ENCODE assay signal across 9 mouse cellular contexts in genomic region chr8:83662421-83662826, GRCm38 (mm10). TPM values are rescaled to one million over a fixed set of nuclear protein-coding genes. Genes with fewer than 3 reads are reported as not detected.
DNase-seq lines count a peak whose midpoint lies in the region; ATAC-seq and TF ChIP-seq lines count a peak whose summit lies in the region.
"Had no signal": no experiment of that assay in that cellular context is flagged by ENCODE, and none has a peak within 500 bp of the region (broad histone marks: within the 10 kb centered on the region; RNA-seq: fewer than 3 reads in every experiment).

No protein-coding gene starts in this region.

- H3K9ac ChIP-seq in MEL (ENCODE audit: control insufficient read depth, low read depth, low read length, poor library complexity, severe bottlenecking): no peak overlapping the region; the same call in 1 of the 2 replicates
- peak overlapping the region; percentile 48 for H3K9ac ChIP-seq in lung, embryonic 16.5 days (ENCODE audit: low read length)

- no peaks in the 10 kb centered on the region for H3K36me3 ChIP-seq in MEL (ENCODE audit: control insufficient read depth in 1 of 2, insufficient read depth in 2 of 2, low read length in 2 of 2)
- peaks cover 11% of the 10 kb centered on the region for H3K36me3 ChIP-seq in lung, embryonic 16.5 days (ENCODE audit: control insufficient read depth, insufficient read depth, low read length)

- peak; percentile 85 for TF ChIP-seq RAD21 in MEL (IDR thresholded peaks at IDR 0.05; ENCODE audit: low read depth, low read length)

- peaks cover 0 to 5% of the 10 kb centered on the region in 2 experiments; a peak in 1 of 4 replicates for H3K4me1 ChIP-seq in MEL (ENCODE audit: control insufficient read depth in 1 of 2, insufficient read depth in 2 of 2, low read length in 2 of 2)
- H3K4me1 ChIP-seq in cerebellum, adult 2 months (ENCODE audit: control insufficient read depth, insufficient read depth, low read length): 0 out of 2 replicates have a peak, but pooled peaks cover 3% of the 10 kb centered on the region
- peaks cover 62% of the 10 kb centered on the region for H3K4me1 ChIP-seq in lung, embryonic 16.5 days (replicated peaks; ENCODE audit: control insufficient read depth, insufficient read depth, low read length)

- peak; percentile 62 to 79 for ATAC-seq in hematopoietic stem cell, adult 5-6 weeks (replicated peaks in 1 of 2; ENCODE audit: insufficient read depth in 1 of 2, low FRiP score in 2 of 2, low TSS enrichment in 1 of 2, low read depth in 1 of 2, poor library complexity in 2 of 2, severe bottlenecking in 2 of 2)
- ATAC-seq in lung, embryonic 16.5 days (ENCODE audit: low read depth): peak; percentile 79

- no peak overlapping the region for H3K27ac ChIP-seq in MEL (ENCODE audit: control insufficient read depth, low read depth, low read length)
- no peak overlapping the region for H3K27ac ChIP-seq in cerebellum, adult 2 months (ENCODE audit: insufficient read depth, low read length)
- H3K27ac ChIP-seq in lung, embryonic 16.5 days (ENCODE audit: low read length): peak overlapping the region; percentile 90

- peak in 1 of 2 experiments; percentile 20; a peak in 1 of 4 replicates for TF ChIP-seq EP300 in MEL (IDR thresholded peaks at IDR 0.05; ENCODE audit: low read depth in 1 of 2, low read length in 2 of 2)

- peak overlapping the region; percentile 28 for H3K4me2 ChIP-seq in lung, embryonic 16.5 days (ENCODE audit: low read depth, low read length)

- peak; percentile 94 for DNase-seq in MEL (ENCODE audit: low read depth, low spot score)
- peak; percentile 76 to 88 for DNase-seq in cerebellum, adult 2 months
- DNase-seq in forelimb bud, embryonic 11.5 days (ENCODE audit: low read depth, low spot score): peak; percentile 84
- DNase-seq in layer of hippocampus, adult 9-10 months (ENCODE audit: low spot score): peak; percentile 90
- DNase-seq in ovary, postnatal 14 days (ENCODE audit: low spot score): peak; percentile 89
- peak; percentile 91 for DNase-seq in thymus, postnatal 14 days

- no peak overlapping the region for H3K4me3 ChIP-seq in MEL (ENCODE audit: control insufficient read depth in 1 of 2, insufficient read depth in 1 of 2, low read depth in 2 of 2, low read length in 2 of 2)
- H3K4me3 ChIP-seq in cerebellum, adult 2 months (replicated peaks; ENCODE audit: insufficient read depth, low read depth, low read length): no peak overlapping the region
- H3K4me3 ChIP-seq in lung, embryonic 16.5 days (ENCODE audit: low read length): no peak overlapping the region
- H3K4me3 ChIP-seq: myocyte had no signal

- TF ChIP-seq POLR2A in MEL (IDR thresholded peaks at IDR 0.05; ENCODE audit: control insufficient read depth in 1 of 2, insufficient read depth in 1 of 2, low read depth in 1 of 2, low read length in 2 of 2, poor library complexity in 1 of 2): no peak
- TF ChIP-seq POLR2A in cerebellum, adult 2 months (IDR thresholded peaks at IDR 0.05; ENCODE audit: borderline replicate concordance, insufficient read depth, low read length): no peak

- no peaks in the 10 kb centered on the region for H3K27me3 ChIP-seq in MEL (ENCODE audit: control insufficient read depth in 1 of 2, insufficient read depth in 2 of 2, low read length in 2 of 2)
- no peaks in the 10 kb centered on the region for H3K27me3 ChIP-seq in cerebellum, adult 2 months (ENCODE audit: control insufficient read depth, insufficient read depth, low read length)
- H3K27me3 ChIP-seq in lung, embryonic 16.5 days (ENCODE audit: control insufficient read depth, insufficient read depth, low read depth, low read length): no peaks in the 10 kb centered on the region

- no peaks in the 10 kb centered on the region for H3K79me2 ChIP-seq in MEL (ENCODE audit: control insufficient read depth, insufficient read depth, low read length, poor library complexity)

- WGBS in cerebellum, adult 2 months: 11% methylated on average over 4 of the region's 4 CpGs
- WGBS in lung, embryonic 16.5 days: 2% methylated on average over 4 of the region's 4 CpGs

- H3K9me3 ChIP-seq in MEL (replicated peaks; ENCODE audit: insufficient read depth, low read length): no peaks in the 10 kb centered on the region
- H3K9me3 ChIP-seq in lung, embryonic 16.5 days (ENCODE audit: control insufficient read depth, low read length): no peaks in the 10 kb centered on the region

- TF ChIP-seq CTCF in MEL (IDR thresholded peaks at IDR 0.05 in 2 of 3, conservative IDR thresholded peaks at IDR 0.05 in 1 of 3; ENCODE audit: control insufficient read depth in 1 of 3, insufficient read depth in 1 of 3, low read depth in 2 of 3, low read length in 3 of 3, poor library complexity in 1 of 3, severe bottlenecking in 1 of 3): peak; percentile 94 to 96 (median 95)
- peak; percentile 87 for TF ChIP-seq CTCF in cerebellum, adult 2 months (IDR thresholded peaks at IDR 0.05; ENCODE audit: borderline replicate concordance, insufficient read depth, low read depth, low read length)

TF ChIP-seq in MEL, 35 proteins besides CTCF, POLR2A, EP300 and RAD21:
- TF ChIP-seq BHLHE40 (IDR thresholded peaks at IDR 0.05; ENCODE audit: borderline replicate concordance, low read depth, low read length) (0 out of 2 replicates have a peak, but pooled peaks have one; percentile 26), MAZ (IDR thresholded peaks at IDR 0.05; ENCODE audit: low read depth, low read length) (peak; percentile 92), ZC3H11A (IDR thresholded peaks at IDR 0.05; ENCODE audit: low read depth, low read length) (peak; percentile 61), TBP (IDR thresholded peaks at IDR 0.05; ENCODE audit: low read depth, low read length) (0 out of 2 replicates have a peak, but pooled peaks have one; percentile 21), MYC (IDR thresholded peaks at IDR 0.05; ENCODE audit: low read depth, low read length) (no peak), CHD1 (IDR thresholded peaks at IDR 0.05; ENCODE audit: low read depth, low read length) (no peak), SIN3A (IDR thresholded peaks at IDR 0.05; ENCODE audit: low read length) (peak; percentile 63), JUND (IDR thresholded peaks at IDR 0.05; ENCODE audit: low read depth, low read length) (no peak), USF1 (IDR thresholded peaks at IDR 0.05; ENCODE audit: low read depth, low read length) (no peak), MYB (IDR thresholded peaks at IDR 0.05; ENCODE audit: low read depth, low read length) (no peak), SMC3 (IDR thresholded peaks at IDR 0.05; ENCODE audit: low read depth, low read length) (peak; percentile 75), ZMIZ1 (IDR thresholded peaks at IDR 0.05; ENCODE audit: low read depth, low read length) (no peak), RCOR1 (IDR thresholded peaks at IDR 0.05; ENCODE audit: low read depth, low read length) (no peak), TCF12 (IDR thresholded peaks at IDR 0.05; ENCODE audit: low read depth, low read length) (0 out of 2 replicates have a peak, but pooled peaks have one; percentile 17), ETS1 (IDR thresholded peaks at IDR 0.05; ENCODE audit: low read depth, low read length) (0 out of 2 replicates have a peak, but pooled peaks have one; percentile 31), HCFC1 (IDR thresholded peaks at IDR 0.05; ENCODE audit: low read depth, low read length) (peak; percentile 48; the same call in 1 of the 2 replicates), CHD2 (IDR thresholded peaks at IDR 0.05; ENCODE audit: low read length) (no peak), MXI1 (IDR thresholded peaks at IDR 0.05; ENCODE audit: low read depth, low read length) (peak; percentile 45; the same call in 1 of the 2 replicates)

RNA-seq across cellular contexts. Expression of gene Ptger1, which starts 4.1 kb away (rescaled TPM):
- total RNA-seq in MEL (2012; rRNA removed): 2.6 and 4.0 TPM in 2 replicates
- 1 to 10 TPM in 1 of 2 experiments, not detected in 1; 3.1 TPM for polyA plus RNA-seq in MEL (2012; ENCODE audit: insufficient read depth in 1 of 2, insufficient read length in 2 of 2, low read depth in 1 of 2, low replicate concordance in 2 of 2, missing spikeins in 1 of 2)
- polyA plus RNA-seq in cerebellum, adult 2 months (2012; rRNA removed): 0.76 and 0.77 TPM in 2 replicates
- total RNA-seq in hematopoietic stem cell, adult 5-6 weeks (2017): 0.79 and 0.94 TPM in 2 replicates
- 1.4 TPM in 2 replicates for polyA plus RNA-seq in lung, embryonic 16.5 days (2015; fragmentation: Nextera tagmentation; extraction: Ambion mirVana)

RNA-seq across cellular contexts. Expression of gene Gipc1, which starts 9.9 kb away (rescaled TPM):
- total RNA-seq in MEL (2012; rRNA removed): 34.3 and 38.6 TPM in 2 replicates
- 10 to 100 TPM in 1 of 2 experiments, not detected in 1; 70.7 TPM for polyA plus RNA-seq in MEL (2012; ENCODE audit: insufficient read depth in 1 of 2, insufficient read length in 2 of 2, low read depth in 1 of 2, low replicate concordance in 2 of 2, missing spikeins in 1 of 2)
- polyA plus RNA-seq in cerebellum, adult 2 months (2012; rRNA removed): 51.3 and 51.7 TPM in 2 replicates
- total RNA-seq in hematopoietic stem cell, adult 5-6 weeks (2017): 4.6 and 13.5 TPM in 2 replicates
- polyA plus RNA-seq in lung, embryonic 16.5 days (2015; fragmentation: Nextera tagmentation; extraction: Ambion mirVana): 178 and 190 TPM in 2 replicates

RNA-seq across cellular contexts. Expression of gene Pkn1, which starts 36.6 kb away (rescaled TPM):
- total RNA-seq in MEL (2012; rRNA removed): 33.5 and 37.8 TPM in 2 replicates
- 10 to 100 TPM; 41.2 to 73.2 TPM for polyA plus RNA-seq in MEL (2012; ENCODE audit: insufficient read depth in 1 of 2, insufficient read length in 2 of 2, low read depth in 1 of 2, low replicate concordance in 2 of 2, missing spikeins in 1 of 2)
- polyA plus RNA-seq in cerebellum, adult 2 months (2012; rRNA removed): 59.8 and 62.7 TPM in 2 replicates
- 67.6 and 83.1 TPM in 2 replicates for total RNA-seq in hematopoietic stem cell, adult 5-6 weeks (2017)
- polyA plus RNA-seq in lung, embryonic 16.5 days (2015; fragmentation: Nextera tagmentation; extraction: Ambion mirVana): 27.2 and 31.8 TPM in 2 replicates

RNA-seq across cellular contexts. Expression of gene Ddx39, which starts 52.6 kb away (rescaled TPM):
- 279 and 361 TPM in 2 replicates for total RNA-seq in MEL (2012; rRNA removed)
- 100 to 1,000 TPM; 272 to 304 TPM for polyA plus RNA-seq in MEL (2012; ENCODE audit: insufficient read depth in 1 of 2, insufficient read length in 2 of 2, low read depth in 1 of 2, low replicate concordance in 2 of 2, missing spikeins in 1 of 2)
- 30.0 and 31.5 TPM in 2 replicates for polyA plus RNA-seq in cerebellum, adult 2 months (2012; rRNA removed)
- 61.0 and 66.9 TPM in 2 replicates for total RNA-seq in hematopoietic stem cell, adult 5-6 weeks (2017)
- 150 and 158 TPM in 2 replicates for polyA plus RNA-seq in lung, embryonic 16.5 days (2015; fragmentation: Nextera tagmentation; extraction: Ambion mirVana)

RNA-seq across cellular contexts. Expression of gene Dnajb1, which starts 54.4 kb away (rescaled TPM):
- total RNA-seq in MEL (2012; rRNA removed): 38.2 and 43.2 TPM in 2 replicates
- 10 to 100 TPM in 1 of 2 experiments, not detected in 1; 56.6 TPM for polyA plus RNA-seq in MEL (2012; ENCODE audit: insufficient read depth in 1 of 2, insufficient read length in 2 of 2, low read depth in 1 of 2, low replicate concordance in 2 of 2, missing spikeins in 1 of 2)
- polyA plus RNA-seq in cerebellum, adult 2 months (2012; rRNA removed): 29.9 and 33.0 TPM in 2 replicates
- 68.1 and 73.6 TPM in 2 replicates for total RNA-seq in hematopoietic stem cell, adult 5-6 weeks (2017)
- 65.0 and 65.2 TPM in 2 replicates for polyA plus RNA-seq in lung, embryonic 16.5 days (2015; fragmentation: Nextera tagmentation; extraction: Ambion mirVana)
